Mouse (Mus musculus): ENCODE measurements around the gene Tex9. TPM values are rescaled to one million over a fixed set of nuclear protein-coding genes. Genes with fewer than 3 reads are reported as not detected.
"Not testable (repeated sequence)": the region's sequence is repeated elsewhere in the genome, so short reads cannot be mapped to it uniquely, and the experiment has no call there.

The Tex9 gene
- polyA plus RNA-seq, 1 experiment from 2014 or later: 7.7 TPM

DNA sequence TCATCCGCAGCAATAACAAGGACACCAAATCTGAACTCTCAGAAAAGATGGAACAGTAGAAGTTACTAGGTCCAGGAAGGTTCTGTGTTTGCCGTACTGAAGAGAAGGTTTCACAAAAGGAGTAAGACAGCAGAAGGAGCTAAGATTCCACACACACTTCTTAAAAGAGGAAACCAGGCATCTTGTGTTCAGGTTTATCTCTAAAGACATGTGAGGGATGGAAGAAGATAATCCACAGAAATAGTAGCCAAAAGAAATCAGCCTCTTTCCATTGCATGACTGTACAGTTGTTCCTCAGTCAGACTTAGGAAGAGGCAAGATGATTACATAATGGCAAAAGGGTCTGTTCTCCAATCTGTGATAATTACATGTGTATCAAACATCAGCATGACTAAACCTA lies 29.6 kb downstream of the Tex9 start:
- 98% methylated on average over 2 of the region's 2 CpGs for WGBS
- no peak overlapping the region for H3K4me2 ChIP-seq (replicated peaks; ENCODE audit: low read depth)
- TF ChIP-seq CTCF (IDR thresholded peaks at IDR 0.05; ENCODE audit: low read depth): no peak
- H3K36me3 ChIP-seq (ENCODE audit: control insufficient read depth, insufficient read depth): peaks cover 4% of the 10 kb centered on the region; the same call in 1 of the 2 replicates
- no peak overlapping the region for H3K9ac ChIP-seq (ENCODE audit: low read depth, low read length)
- no peak for ATAC-seq
- H3K27ac ChIP-seq (ENCODE audit: low read depth, low read length): no peak overlapping the region
- no peaks in the 10 kb centered on the region for H3K4me1 ChIP-seq (replicated peaks; ENCODE audit: control insufficient read depth, insufficient read depth, low read length)
- H3K4me3 ChIP-seq (ENCODE audit: low read depth, low read length): no peak overlapping the region
- no peaks in the 10 kb centered on the region for H3K27me3 ChIP-seq (replicated peaks; ENCODE audit: control insufficient read depth, insufficient read depth, low read length)
- no peaks in the 10 kb centered on the region for H3K9me3 ChIP-seq (ENCODE audit: control insufficient read depth)

DNA sequence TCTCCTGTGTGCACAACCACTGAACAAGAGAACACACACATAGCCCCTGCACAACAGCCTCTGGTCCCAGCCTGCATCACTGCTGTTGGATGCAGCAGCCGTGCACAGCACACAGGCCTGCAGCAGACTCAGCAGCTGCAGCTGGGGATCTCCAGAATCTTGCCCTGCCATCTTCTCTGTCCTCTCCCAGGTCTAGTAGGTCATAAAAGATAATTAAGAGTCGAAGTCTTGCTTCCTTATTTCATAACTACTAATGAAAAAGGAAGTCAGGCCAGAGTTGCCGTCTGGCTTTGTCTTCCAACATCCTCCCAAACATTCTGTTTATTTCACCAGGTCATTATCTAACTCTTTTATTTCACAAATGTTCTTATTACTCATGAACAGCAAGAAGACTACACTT lies 31.2 kb downstream of the Tex9 start:
- no peak for TF ChIP-seq CTCF (IDR thresholded peaks at IDR 0.05; ENCODE audit: low read depth)
- no peak overlapping the region for H3K27ac ChIP-seq (ENCODE audit: low read depth, low read length)
- no peak overlapping the region for H3K9ac ChIP-seq (ENCODE audit: low read depth, low read length)
- no peak overlapping the region for H3K4me2 ChIP-seq (replicated peaks; ENCODE audit: low read depth)
- no peaks in the 10 kb centered on the region for H3K27me3 ChIP-seq (replicated peaks; ENCODE audit: control insufficient read depth, insufficient read depth, low read length)
- 41% methylated on average over 3 of the region's 3 CpGs for whole genome bisulfite sequencing
- peaks cover 4% of the 10 kb centered on the region; the same call in 1 of the 2 replicates for H3K36me3 ChIP-seq (ENCODE audit: control insufficient read depth, insufficient read depth)
- H3K4me3 ChIP-seq (ENCODE audit: low read depth, low read length): no peak overlapping the region
- ATAC-seq: no peak
- H3K9me3 ChIP-seq (ENCODE audit: control insufficient read depth): no peaks in the 10 kb centered on the region
- H3K4me1 ChIP-seq (replicated peaks; ENCODE audit: control insufficient read depth, insufficient read depth, low read length): no peaks in the 10 kb centered on the region

DNA sequence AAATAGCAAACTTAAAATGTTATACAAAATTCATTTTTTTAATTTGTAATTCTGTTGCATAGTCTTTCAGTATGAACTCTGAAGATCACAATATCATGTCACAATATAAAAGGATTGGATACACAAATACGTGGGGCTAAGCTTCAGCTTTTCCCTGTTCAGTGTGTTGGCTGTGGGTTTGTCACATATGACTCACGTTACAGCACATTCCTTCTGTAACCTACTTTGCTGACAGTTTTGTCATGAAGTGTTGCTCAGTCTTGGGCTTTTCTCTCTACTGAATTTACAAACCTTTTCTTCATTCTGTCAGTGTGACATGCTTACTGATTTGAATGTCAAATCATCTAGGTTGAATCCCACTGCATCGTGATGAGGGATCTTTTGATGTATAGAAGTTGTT lies 32.3 kb downstream of the Tex9 start:
- Histone ChIP-seq H3K4me1 (replicated peaks; ENCODE audit: control insufficient read depth, insufficient read depth, low read length) (no peaks in the 10 kb centered on the region), H3K9me3 (ENCODE audit: control insufficient read depth) (no peaks in the 10 kb centered on the region), H3K27ac (ENCODE audit: low read depth, low read length) (no peak overlapping the region), H3K36me3 (ENCODE audit: control insufficient read depth, insufficient read depth) (peaks cover 4% of the 10 kb centered on the region; the same call in 1 of the 2 replicates), H3K9ac (ENCODE audit: low read depth, low read length) (no peak overlapping the region), H3K27me3 (replicated peaks; ENCODE audit: control insufficient read depth, insufficient read depth, low read length) (no peaks in the 10 kb centered on the region), H3K4me2 (replicated peaks; ENCODE audit: low read depth) (no peak overlapping the region), H3K4me3 (ENCODE audit: low read depth, low read length) (no peak overlapping the region)
- no peak for ATAC-seq
- WGBS: 84% methylated on average over 3 of the region's 3 CpGs
- TF ChIP-seq CTCF (IDR thresholded peaks at IDR 0.05; ENCODE audit: low read depth): no peak

DNA sequence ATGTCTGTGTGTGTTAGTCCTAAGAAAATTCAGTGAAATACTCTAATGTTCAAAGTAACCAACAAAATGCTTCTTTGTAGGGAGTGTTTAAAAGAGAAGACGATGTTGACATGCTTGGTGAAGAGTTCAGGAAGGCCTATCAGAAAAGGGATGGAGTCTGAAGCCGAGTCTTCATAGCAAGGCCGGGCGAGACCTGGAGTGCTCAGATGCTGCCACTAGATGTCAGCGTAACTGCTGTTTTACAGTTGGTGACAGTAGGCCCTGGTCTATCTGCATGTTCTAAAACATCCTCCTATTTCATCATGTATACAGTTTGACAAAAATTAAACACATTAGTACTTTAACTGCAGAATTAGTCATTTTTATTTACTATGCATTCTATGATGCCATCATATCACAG lies 33.8 kb downstream of the Tex9 start:
- no peak overlapping the region for H3K9ac ChIP-seq (ENCODE audit: low read depth, low read length)
- H3K36me3 ChIP-seq (ENCODE audit: control insufficient read depth, insufficient read depth): peaks cover 4% of the 10 kb centered on the region; the same call in 1 of the 2 replicates
- no peaks in the 10 kb centered on the region for H3K27me3 ChIP-seq (replicated peaks; ENCODE audit: control insufficient read depth, insufficient read depth, low read length)
- H3K4me2 ChIP-seq (replicated peaks; ENCODE audit: low read depth): no peak overlapping the region
- no peak; the same call in 1 of the 2 replicates for ATAC-seq
- 20% methylated on average over 5 of the region's 5 CpGs for WGBS
- TF ChIP-seq CTCF (IDR thresholded peaks at IDR 0.05; ENCODE audit: low read depth): peak; percentile 89
- no peaks in the 10 kb centered on the region for H3K9me3 ChIP-seq (ENCODE audit: control insufficient read depth)
- no peak overlapping the region for H3K4me3 ChIP-seq (ENCODE audit: low read depth, low read length)
- no peaks in the 10 kb centered on the region for H3K4me1 ChIP-seq (replicated peaks; ENCODE audit: control insufficient read depth, insufficient read depth, low read length)
- no peak overlapping the region for H3K27ac ChIP-seq (ENCODE audit: low read depth, low read length)

DNA sequence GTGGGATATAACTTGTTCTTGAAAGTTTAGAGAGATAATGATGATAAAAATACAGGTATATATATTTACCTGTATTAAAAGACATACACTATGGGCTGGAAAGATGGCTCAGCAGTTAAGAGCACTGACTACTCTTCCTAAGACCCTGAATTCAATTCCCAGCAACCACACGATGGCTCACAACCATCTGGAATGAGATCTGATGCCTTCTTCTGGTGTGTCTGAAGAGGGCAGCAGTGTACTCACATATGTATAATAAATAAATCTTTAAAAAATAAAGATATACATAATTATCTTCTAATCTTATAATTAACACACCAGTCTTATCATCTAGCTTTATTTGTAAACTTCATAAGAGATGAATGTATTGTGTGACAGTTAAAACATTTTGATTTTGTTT lies 35.6 kb downstream of the Tex9 start:
- Histone ChIP-seq H3K27ac (ENCODE audit: low read depth, low read length) (no peak overlapping the region), H3K9ac (ENCODE audit: low read depth, low read length) (no peak overlapping the region), H3K36me3 (ENCODE audit: control insufficient read depth, insufficient read depth) (peaks cover 4% of the 10 kb centered on the region; the same call in 1 of the 2 replicates), H3K4me1 (replicated peaks; ENCODE audit: control insufficient read depth, insufficient read depth, low read length) (no peaks in the 10 kb centered on the region), H3K4me3 (ENCODE audit: low read depth, low read length) (no peak overlapping the region), H3K9me3 (ENCODE audit: control insufficient read depth) (no peaks in the 10 kb centered on the region), H3K27me3 (replicated peaks; ENCODE audit: control insufficient read depth, insufficient read depth, low read length) (no peaks in the 10 kb centered on the region), H3K4me2 (replicated peaks; ENCODE audit: low read depth) (no peak overlapping the region)
- ATAC-seq: no peak
- TF ChIP-seq CTCF (IDR thresholded peaks at IDR 0.05; ENCODE audit: low read depth): peak; percentile 25; the same call in 1 of the 2 replicates
- 36% methylated on average over 1 of the region's 1 CpGs for WGBS

DNA sequence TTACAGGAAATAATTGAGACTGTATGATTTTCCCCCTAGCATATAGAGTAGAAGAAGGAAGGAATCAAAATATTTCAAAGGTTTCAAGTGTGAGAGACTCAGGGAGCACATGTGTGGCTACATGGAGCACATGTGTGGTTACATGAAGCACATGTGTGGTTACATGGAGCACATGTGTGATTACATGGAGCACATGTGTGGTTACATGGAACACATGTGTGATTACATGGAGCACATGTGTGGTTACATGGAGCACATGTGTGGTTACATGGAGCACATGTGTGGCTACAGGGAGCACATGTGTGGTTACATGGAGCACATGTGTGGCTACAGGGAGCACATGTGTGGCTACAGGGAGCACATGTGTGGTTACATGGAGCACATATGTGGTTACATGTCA lies 37.7 kb downstream of the Tex9 start:
- not testable (repeated sequence) for ATAC-seq; H3K4me2 ChIP-seq (replicated peaks; ENCODE audit: low read depth); H3K4me1 ChIP-seq (replicated peaks; ENCODE audit: control insufficient read depth, insufficient read depth, low read length)

DNA sequence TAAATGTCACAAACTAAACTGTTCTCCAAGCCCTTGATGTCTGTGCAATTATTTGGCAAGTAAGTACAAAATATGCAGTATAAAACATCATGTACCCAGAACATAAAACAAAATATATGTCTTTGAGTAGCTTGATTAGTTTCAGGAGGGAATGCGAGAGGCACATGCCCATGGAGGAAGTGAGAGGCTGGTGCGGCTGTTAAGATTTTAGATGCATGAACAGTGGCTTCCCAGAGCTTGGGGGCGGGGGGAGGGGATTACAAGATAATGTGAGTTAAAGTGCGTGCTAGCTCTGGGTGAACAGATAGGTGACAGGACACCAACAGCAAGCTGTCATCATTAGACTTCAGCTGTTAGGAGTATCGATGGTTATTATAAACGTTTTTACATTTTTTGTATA lies 40.9 kb downstream of the Tex9 start:
- no peak for ATAC-seq
- no peak overlapping the region for H3K4me3 ChIP-seq (ENCODE audit: low read depth, low read length)
- WGBS: 80% methylated on average over 6 of the region's 6 CpGs

More for the DNA sequence above, 37.7 kb downstream of the Tex9 start:
- H3K27me3 ChIP-seq (replicated peaks; ENCODE audit: control insufficient read depth, insufficient read depth, low read length); H3K4me3 ChIP-seq (ENCODE audit: low read depth, low read length); H3K9ac ChIP-seq (ENCODE audit: low read depth, low read length); H3K27ac ChIP-seq (ENCODE audit: low read depth, low read length); H3K36me3 ChIP-seq (ENCODE audit: control insufficient read depth, insufficient read depth); H3K9me3 ChIP-seq (ENCODE audit: control insufficient read depth): not testable (repeated sequence)

More for the DNA sequence above, 40.9 kb downstream of the Tex9 start:
- Histone ChIP-seq H3K9ac (ENCODE audit: low read depth, low read length) (no peak overlapping the region), H3K9me3 (ENCODE audit: control insufficient read depth) (no peaks in the 10 kb centered on the region), H3K4me2 (replicated peaks; ENCODE audit: low read depth) (no peak overlapping the region), H3K27me3 (replicated peaks; ENCODE audit: control insufficient read depth, insufficient read depth, low read length) (no peaks in the 10 kb centered on the region), H3K4me1 (replicated peaks; ENCODE audit: control insufficient read depth, insufficient read depth, low read length) (0 out of 2 replicates have a peak, but pooled peaks cover 3% of the 10 kb centered on the region), H3K27ac (ENCODE audit: low read depth, low read length) (no peak overlapping the region), H3K36me3 (ENCODE audit: control insufficient read depth, insufficient read depth) (no peaks in the 10 kb centered on the region; the same call in 1 of the 2 replicates)
- TF ChIP-seq CTCF (IDR thresholded peaks at IDR 0.05; ENCODE audit: low read depth): no peak

All from intestine, postnatal 0 days (tissue).